Mouse (Mus musculus) hindbrain, postnatal 0 days (tissue): ENCODE results near the gene Ccdc12. TPM values are rescaled to one million over a fixed set of nuclear protein-coding genes. Genes with fewer than 3 reads are reported as not detected.
"Not testable (repeated sequence)": the region's sequence is repeated elsewhere in the genome, so short reads cannot be mapped to it uniquely, and the experiment has no call there.

ENCODE experiments used
- ATAC-seq: fragments of 200-750 bp; cut with Nextera tagmentation; 2 replicates; pipeline ENCODE4 v1.8.0; 2017; ENCODE audit warnings: mild to moderate bottlenecking, moderate TSS enrichment, moderate library complexity
- DNase-seq: peaks from one replicate; pipeline ENCODE4 v3.0.0-alpha.2; 2015; ENCODE audit warnings: low spot score
- H3K27ac ChIP-seq: fragments of 300-500 bp; sonication (generic); 2 replicates; pipeline ENCODE4 v1.5.1; 2014; ENCODE audit warnings: mild to moderate bottlenecking
- H3K27me3 ChIP-seq: fragments of 300-500 bp; sonication (generic); 2 replicates; pipeline ENCODE4 v1.6.1; 2014; ENCODE audit warnings: low read length, mixed read lengths; ENCODE audit not compliant: insufficient read depth
- H3K36me3 ChIP-seq: fragments of 300-500 bp; sonication (generic); 2 replicates; pipeline ENCODE4 v1.6.1; 2014; ENCODE audit warnings: low read length, mixed read lengths; ENCODE audit not compliant: insufficient read depth
- H3K4me1 ChIP-seq: fragments of 300-500 bp; sonication (generic); 2 replicates; pipeline ENCODE4 v1.6.1; 2014; ENCODE audit warnings: antibody characterized with exemption, low read length, mixed read lengths; ENCODE audit not compliant: insufficient read depth
- H3K4me2 ChIP-seq: fragments of 300-500 bp; sonication (generic); 2 replicates; pipeline ENCODE4 v1.6.1; 2014; ENCODE audit warnings: low read depth, mild to moderate bottlenecking, low read length, moderate library complexity, mixed read lengths
- H3K4me3 ChIP-seq: fragments of 300-500 bp; sonication (generic); 2 replicates; pipeline ENCODE4 v1.5.1; 2014; ENCODE audit warnings: low read length
- H3K9ac ChIP-seq: fragments of 300-500 bp; sonication (generic); replicated peaks from 2 replicates; pipeline ENCODE4 v1.6.1; 2014; ENCODE audit warnings: mild to moderate bottlenecking, low read length, moderate library complexity, mixed read lengths
- H3K9me3 ChIP-seq: fragments of 300-500 bp; sonication (generic); 2 replicates; pipeline ENCODE4 v1.6.1; 2016; ENCODE audit warnings: low read length, mixed read lengths
- CTCF ChIP-seq: IDR thresholded peaks from 2 replicates; pipeline ENCODE4 v1.5.1; 2016; ENCODE audit warnings: antibody characterized with exemption, control low read depth, low read depth
- WGBS: fragments of 180-500 bp; shearing (Covaris S2); extraction: QIAGEN DNeasy Blood & Tissue Kit; methylation state at CpG from one replicate; pipeline ENCODE4 v1.1.7; 2014; 5-methylcytosine and 5-hydroxymethylcytosine counted together
- polyA plus RNA-seq: library from polyadenylated mRNA; unstranded; fragments of >200 nt; fragmentation: Nextera tagmentation; extraction: Ambion mirVana; gene quantifications from 2 replicates; pipeline ENCODE4 v1.2.1, GENCODE M21; 2015
- total RNA-seq: library from RNA; depleted of rRNA; stranded (reverse); fragments of >200 nt; gene quantifications from 2 replicates; pipeline ENCODE4 v1.2.3, GENCODE M21; 2014

The Ccdc12 gene
- total and polyA plus RNA-seq, 2 experiments from 2014 or later = 17.0 to 113 TPM

GRCm38 (mm10) chr9:110682255-110682654, 26.0 kb downstream of the Ccdc12 start:
- no peaks in the 10 kb centered on the region for H3K36me3 ChIP-seq
- peaks cover 32% of the 10 kb centered on the region; the same call in 1 of the 2 replicates for H3K4me1 ChIP-seq
- DNase-seq (no peak), ATAC-seq (no peak)
- H3K27me3 ChIP-seq = no peaks in the 10 kb centered on the region
- H3K9me3 ChIP-seq = no peaks in the 10 kb centered on the region
- H3K27ac ChIP-seq = peak overlapping the region; percentile 64
- H3K9ac ChIP-seq = no peak overlapping the region
- WGBS = 46% methylated on average over 5 of the region's 5 CpGs
- H3K4me2 ChIP-seq = no peak overlapping the region
- H3K4me3 ChIP-seq = no peak overlapping the region
- TF ChIP-seq CTCF = no peak

- H3K9me3 ChIP-seq, H3K9ac ChIP-seq, H3K4me2 ChIP-seq, H3K27ac ChIP-seq, H3K27me3 ChIP-seq, H3K4me3 ChIP-seq, ATAC-seq, H3K36me3 ChIP-seq, DNase-seq: not testable (repeated sequence)
- 82% methylated on average over 3 of the region's 3 CpGs for WGBS
- peaks cover 32% of the 10 kb centered on the region; the same call in 1 of the 2 replicates for H3K4me1 ChIP-seq
These were observed 26.4 kb downstream of the Ccdc12 start for GRCm38 (mm10) chr9:110682697-110683096.

- no peak for TF ChIP-seq CTCF
- no peak overlapping the region for H3K9ac ChIP-seq
- H3K27me3 ChIP-seq = no peaks in the 10 kb centered on the region
- H3K4me2 ChIP-seq = no peak overlapping the region
- H3K4me1 ChIP-seq = peaks cover 32% of the 10 kb centered on the region; the same call in 1 of the 2 replicates
- H3K9me3 ChIP-seq = no peaks in the 10 kb centered on the region
- peak overlapping the region; percentile 81 for H3K27ac ChIP-seq
- no peak for DNase-seq
- H3K36me3 ChIP-seq = no peaks in the 10 kb centered on the region
- 0 out of 2 replicates have a peak, but pooled peaks have one; percentile 11 for ATAC-seq
- WGBS = 41% methylated on average over 4 of the region's 4 CpGs
- H3K4me3 ChIP-seq = no peak overlapping the region
These were observed 27.3 kb downstream of the Ccdc12 start for GRCm38 (mm10) chr9:110683574-110684099.

- peak overlapping the region; percentile 81 for H3K27ac ChIP-seq
- no peak for TF ChIP-seq CTCF
- H3K9ac ChIP-seq = no peak overlapping the region; the same call in 1 of the 2 replicates
- no peak overlapping the region for H3K4me2 ChIP-seq
- H3K4me1 ChIP-seq = peaks cover 32% of the 10 kb centered on the region; the same call in 1 of the 2 replicates
- DNase-seq (peak; percentile 85), ATAC-seq (peak; percentile 44; the same call in 1 of the 2 replicates)
- no peaks in the 10 kb centered on the region for H3K36me3 ChIP-seq
- no peaks in the 10 kb centered on the region for H3K9me3 ChIP-seq
- no peak overlapping the region for H3K4me3 ChIP-seq
- 25% methylated on average over 6 of the region's 6 CpGs for WGBS
- H3K27me3 ChIP-seq = no peaks in the 10 kb centered on the region
These were observed 28.0 kb downstream of the Ccdc12 start for GRCm38 (mm10) chr9:110684100-110684831.

GRCm38 (mm10) chr9:110685187-110685586, 28.9 kb downstream of the Ccdc12 start:
- 71% methylated on average over 8 of the region's 8 CpGs for WGBS

GRCm38 (mm10) chr9:110685591-110685990, 29.3 kb downstream of the Ccdc12 start:
- Histone ChIP-seq H3K4me2 (no peak overlapping the region), H3K9ac (no peak overlapping the region), H3K36me3 (no peaks in the 10 kb centered on the region), H3K4me3 (no peak overlapping the region), H3K27me3 (no peaks in the 10 kb centered on the region), H3K4me1 (peaks cover 32% of the 10 kb centered on the region; the same call in 1 of the 2 replicates), H3K27ac (peak overlapping the region; percentile 81), H3K9me3 (no peaks in the 10 kb centered on the region)
- ATAC-seq (no peak), DNase-seq (no peak)
- WGBS = 68% methylated on average over 5 of the region's 5 CpGs
- no peak for TF ChIP-seq CTCF

More at GRCm38 (mm10) chr9:110685187-110685586, 28.9 kb downstream of the Ccdc12 start:
- no peak for TF ChIP-seq CTCF
- Histone ChIP-seq H3K9me3 (no peaks in the 10 kb centered on the region), H3K4me1 (peaks cover 32% of the 10 kb centered on the region; the same call in 1 of the 2 replicates), H3K27ac (peak overlapping the region; percentile 81), H3K36me3 (no peaks in the 10 kb centered on the region), H3K4me3 (no peak overlapping the region), H3K27me3 (no peaks in the 10 kb centered on the region), H3K9ac (no peak overlapping the region), H3K4me2 (no peak overlapping the region)
- ATAC-seq (no peak), DNase-seq (no peak)

- no peak overlapping the region for H3K27ac ChIP-seq
- no peak overlapping the region for H3K4me3 ChIP-seq
- ATAC-seq (no peak), DNase-seq (no peak)
- no peak for TF ChIP-seq CTCF
- no peaks in the 10 kb centered on the region for H3K36me3 ChIP-seq
- no peaks in the 10 kb centered on the region for H3K9me3 ChIP-seq
- 45% methylated on average over 3 of the region's 3 CpGs for WGBS
- no peak overlapping the region for H3K4me2 ChIP-seq
- H3K4me1 ChIP-seq = peaks cover 32% of the 10 kb centered on the region; the same call in 1 of the 2 replicates
- H3K9ac ChIP-seq = no peak overlapping the region
- no peaks in the 10 kb centered on the region for H3K27me3 ChIP-seq
These were observed 30.2 kb downstream of the Ccdc12 start for GRCm38 (mm10) chr9:110686472-110686871.
